Mouse (Mus musculus) liver, embryonic 14.5 days (tissue): ENCODE results near the gene Eps8. TPM values are rescaled to one million over a fixed set of nuclear protein-coding genes. Genes with fewer than 3 reads are reported as not detected.

ENCODE experiments used
- ATAC-seq: fragments of 200-750 bp; cut with Nextera tagmentation; 2 replicates; pipeline ENCODE4 v1.8.0; 2017; ENCODE audit warnings: moderate number of reproducible peaks, mild to moderate bottlenecking, moderate library complexity; ENCODE audit not compliant: insufficient read depth
- DNase-seq, 3 experiments: peaks; one replicate each; pipeline ENCODE4 v3.0.0-alpha.2; 2012 to 2013; ENCODE audit warnings: low read depth in 3 of 3, low spot score in 3 of 3
- H3K27ac ChIP-seq: fragments of 300-500 bp; sonication (generic); 2 replicates; pipeline ENCODE4 v1.5.1; 2014; ENCODE audit warnings: moderate library complexity, mild to moderate bottlenecking, control low read depth, inconsistent platforms
- H3K27me3 ChIP-seq: fragments of 300-500 bp; sonication (generic); 2 replicates; pipeline ENCODE4 v1.6.1; 2014; ENCODE audit warnings: mild to moderate bottlenecking, low read length, moderate library complexity; ENCODE audit not compliant: control insufficient read depth, insufficient read depth
- H3K36me3 ChIP-seq: fragments of 300-500 bp; sonication (generic); replicated peaks from 2 replicates; pipeline ENCODE4 v1.6.1; 2014; ENCODE audit warnings: low read depth; ENCODE audit not compliant: control insufficient read depth, insufficient read depth
- H3K4me1 ChIP-seq, 2 experiments: fragments of 200-500 bp in 1 of 2; fragments of 300-500 bp in 1 of 2; sonication (generic) in 1 of 2; replicated peaks; 2 replicates each; pipeline ENCODE4 v1.6.1; 2012 to 2014; ENCODE audit warnings: antibody characterized with exemption in 1 of 2, inconsistent platforms in 1 of 2, low read length in 1 of 2; ENCODE audit not compliant: control insufficient read depth in 2 of 2, insufficient read depth in 2 of 2
- H3K4me2 ChIP-seq: fragments of 300-500 bp; sonication (generic); 2 replicates; pipeline ENCODE4 v1.6.1; 2014; ENCODE audit warnings: low read depth, mild to moderate bottlenecking, control low read depth, moderate library complexity
- H3K4me3 ChIP-seq, 2 experiments: fragments of 200-500 bp in 1 of 2; fragments of 300-500 bp in 1 of 2; sonication (generic) in 1 of 2; 2 replicates each; pipeline ENCODE4 v1.5.1; 2012 to 2014; ENCODE audit warnings: low read depth in 2 of 2, low read length in 2 of 2, mild to moderate bottlenecking in 2 of 2, control low read depth in 1 of 2, inconsistent platforms in 1 of 2, moderate library complexity in 1 of 2; ENCODE audit not compliant: insufficient read depth in 1 of 2
- H3K9ac ChIP-seq: fragments of 300-500 bp; sonication (generic); replicated peaks from 2 replicates; pipeline ENCODE4 v1.6.1; 2014; ENCODE audit warnings: mild to moderate bottlenecking, control low read depth, moderate library complexity
- H3K9me3 ChIP-seq: fragments of 300-500 bp; sonication (generic); 2 replicates; pipeline ENCODE4 v1.6.1; 2016; ENCODE audit warnings: low read length, mixed read lengths; ENCODE audit not compliant: control insufficient read depth
- CTCF ChIP-seq: IDR thresholded peaks from 2 replicates; pipeline ENCODE4 v1.5.1; 2016; ENCODE audit warnings: antibody characterized with exemption, low read depth, control low read depth
- EP300 ChIP-seq: IDR thresholded peaks from 2 replicates; pipeline ENCODE4 v1.6.1; 2016; ENCODE audit warnings: antibody characterized with exemption, low read depth
- WGBS: fragments of 180-500 bp; shearing (Covaris S2); extraction: QIAGEN DNeasy Blood & Tissue Kit; methylation state at CpG from one replicate; pipeline ENCODE4 v1.1.7; 2014; ENCODE audit not compliant: insufficient replicate concordance; 5-methylcytosine and 5-hydroxymethylcytosine counted together
- polyA plus RNA-seq, 2 experiments: library from polyadenylated mRNA; depleted of rRNA in 1 of 2; stranded (reverse) in 1 of 2; unstranded in 1 of 2; fragments of >200 nt; fragmentation: Nextera tagmentation in 1 of 2; extraction: Ambion mirVana in 1 of 2; gene quantifications; 2 replicates each; pipeline versions ENCODE4 v1.2.1 to v1.2.3; 2012 to 2014

The Eps8 gene
- polyA plus RNA-seq, 2 experiments, result 0.42 to 1.4 TPM

GRCm38 (mm10) chr6:137437486-137437885 is 217.2 kb downstream of the Eps8 start:
- H3K9ac ChIP-seq, result no peak overlapping the region
- DNase-seq (no peak), ATAC-seq (no peak)
- no peaks in the 10 kb centered on the region for H3K36me3 ChIP-seq
- H3K4me1 ChIP-seq, result no peaks in the 10 kb centered on the region
- H3K27me3 ChIP-seq, result no peaks in the 10 kb centered on the region
- H3K27ac ChIP-seq, result no peak overlapping the region
- H3K9me3 ChIP-seq, result no peaks in the 10 kb centered on the region
- TF ChIP-seq EP300 (no peak), CTCF (no peak)
- H3K4me2 ChIP-seq, result no peak overlapping the region
- no peak overlapping the region for H3K4me3 ChIP-seq
- WGBS, result 48% methylated on average over 4 of the region's 4 CpGs

GRCm38 (mm10) chr6:137433521-137434137 is 221.0 kb downstream of the Eps8 start:
- no peak for ATAC-seq
- no peaks in the 10 kb centered on the region for H3K9me3 ChIP-seq
- no peak overlapping the region for H3K9ac ChIP-seq
- no peak overlapping the region for H3K4me3 ChIP-seq
- 61% methylated on average over 14 of the region's 14 CpGs for WGBS
- H3K4me1 ChIP-seq, result no peaks in the 10 kb centered on the region
- DNase-seq, result no peak
- no peak overlapping the region for H3K27ac ChIP-seq
- no peaks in the 10 kb centered on the region for H3K36me3 ChIP-seq
- no peaks in the 10 kb centered on the region for H3K27me3 ChIP-seq
- no peak overlapping the region for H3K4me2 ChIP-seq
- TF ChIP-seq CTCF (no peak), EP300 (no peak)

Other genes starting within 250 kb of the Eps8 start
- gene Strap, start 80.2 kb upstream of the Eps8 start, polyA plus RNA-seq (2012; rRNA removed), result 16.6 and 28.4 TPM in 2 replicates
- 83.6 and 88.2 TPM in 2 replicates for gene Strap, start 80.2 kb upstream of the Eps8 start, polyA plus RNA-seq (2014; fragmentation: Nextera tagmentation; extraction: Ambion mirVana)
- 11.1 and 16.1 TPM in 2 replicates for gene Dera, start 99.7 kb upstream of the Eps8 start, polyA plus RNA-seq (2012; rRNA removed)
- gene Dera, start 99.7 kb upstream of the Eps8 start, polyA plus RNA-seq (2014; fragmentation: Nextera tagmentation; extraction: Ambion mirVana), result 45.3 and 47.1 TPM in 2 replicates